Mouse (Mus musculus): Measurements from ENCODE around the gene Fam160a1. TPM values are rescaled to one million over a fixed set of nuclear protein-coding genes. Genes with fewer than 3 reads are reported as not detected.

Fam160a1 gene
- polyA plus RNA-seq, 1 experiment from 2014 or later, result 8.9 TPM

DNA sequence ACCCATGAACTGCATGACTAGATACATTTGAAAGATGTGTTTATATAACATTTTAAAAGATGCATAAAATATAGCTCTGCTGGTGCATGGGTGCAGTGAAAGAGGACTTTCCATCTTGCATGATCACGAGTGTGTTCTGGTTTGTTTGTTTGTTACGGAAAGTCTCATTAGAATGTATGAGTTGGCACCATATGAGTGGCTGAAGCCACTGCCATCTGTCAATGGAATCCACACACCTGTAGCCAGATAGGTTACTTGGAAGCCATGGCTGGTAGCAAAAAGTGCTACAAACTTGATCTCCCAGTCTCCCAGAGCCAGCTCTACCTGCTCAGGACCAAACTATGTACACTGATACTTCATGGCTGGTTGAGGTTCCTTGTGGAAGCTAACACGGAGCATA is 161.6 kb downstream of the Fam160a1 start:
- H3K4me3 ChIP-seq (ENCODE audit: low read depth, low read length), result no peak overlapping the region
- WGBS, result 94% methylated on average over 3 of the region's 3 CpGs
- H3K27ac ChIP-seq (replicated peaks), result no peak overlapping the region
- no peaks in the 10 kb centered on the region for H3K9me3 ChIP-seq (ENCODE audit: control insufficient read depth, low read length)
- H3K4me2 ChIP-seq (replicated peaks; ENCODE audit: low read depth), result no peak overlapping the region
- no peaks in the 10 kb centered on the region for H3K27me3 ChIP-seq (ENCODE audit: control insufficient read depth, insufficient read depth, low read length)
- no peak overlapping the region for H3K9ac ChIP-seq (ENCODE audit: low read length)
- no peak for DNase-seq (ENCODE audit: low spot score)
- no peak for TF ChIP-seq EP300 (optimal IDR thresholded peaks at IDR 0.05)
- TF ChIP-seq CTCF (IDR thresholded peaks at IDR 0.05; ENCODE audit: low read depth), result no peak
- H3K36me3 ChIP-seq (ENCODE audit: control insufficient read depth, insufficient read depth, low read length), result no peaks in the 10 kb centered on the region
- no peak for ATAC-seq (ENCODE audit: low FRiP score, low TSS enrichment)
- H3K4me1 ChIP-seq (replicated peaks; ENCODE audit: control insufficient read depth, insufficient read depth), result no peaks in the 10 kb centered on the region

DNA sequence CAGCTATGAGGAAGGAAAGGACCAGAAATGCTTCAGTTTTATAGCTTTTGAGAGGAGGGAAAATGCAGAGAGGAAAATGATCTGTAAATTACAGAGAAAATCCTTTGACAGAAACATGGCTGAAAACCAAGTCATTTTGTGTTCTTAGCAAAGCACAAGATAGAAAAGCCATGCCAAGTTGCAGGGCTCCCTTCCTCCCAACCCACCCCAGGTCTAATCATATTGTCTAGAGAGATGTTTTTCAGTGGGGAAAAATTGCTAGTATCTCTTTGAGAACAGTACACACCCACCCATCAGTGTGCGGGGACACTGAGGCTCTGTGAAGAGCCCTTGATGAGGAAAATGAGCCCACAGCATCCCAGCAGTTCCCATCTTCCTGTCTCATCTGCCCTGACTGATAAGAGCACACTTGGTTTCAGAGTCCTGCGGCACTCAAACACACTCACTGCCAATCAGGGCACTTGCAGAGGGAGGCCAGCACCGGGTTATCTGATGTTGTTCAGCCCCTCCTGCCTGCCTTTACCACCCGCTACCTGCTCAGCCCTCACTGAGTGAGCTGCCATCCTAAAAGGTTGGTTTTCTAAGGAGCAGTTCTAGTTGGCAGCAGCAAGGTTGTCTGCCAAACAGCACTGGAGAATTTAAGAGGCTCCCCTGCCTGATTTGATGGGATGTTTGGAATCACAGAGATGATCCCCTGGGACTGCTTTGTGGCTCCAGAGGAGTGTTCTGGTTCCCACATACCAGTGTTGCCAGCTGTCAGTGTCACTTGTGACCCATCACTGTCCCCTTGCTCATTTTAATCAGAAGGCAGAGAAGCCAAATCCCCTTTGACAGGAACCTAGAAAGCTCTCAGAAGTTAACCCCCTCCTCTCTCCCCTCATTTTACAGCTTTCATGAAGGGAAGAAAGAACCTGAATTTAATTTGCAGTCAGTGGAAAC is 164.1 kb downstream of the Fam160a1 start:
- no peaks in the 10 kb centered on the region for H3K4me1 ChIP-seq (replicated peaks; ENCODE audit: control insufficient read depth, insufficient read depth)
- TF ChIP-seq CTCF (IDR thresholded peaks at IDR 0.05; ENCODE audit: low read depth), result no peak
- TF ChIP-seq EP300 (optimal IDR thresholded peaks at IDR 0.05), result no peak
- H3K9ac ChIP-seq (ENCODE audit: low read length), result no peak overlapping the region
- no peak overlapping the region for H3K4me2 ChIP-seq (replicated peaks; ENCODE audit: low read depth)
- H3K9me3 ChIP-seq (ENCODE audit: control insufficient read depth, low read length), result no peaks in the 10 kb centered on the region
- no peaks in the 10 kb centered on the region for H3K27me3 ChIP-seq (ENCODE audit: control insufficient read depth, insufficient read depth, low read length)
- no peak overlapping the region for H3K27ac ChIP-seq (replicated peaks)
- WGBS, result 73% methylated on average over 4 of the region's 4 CpGs
- no peak for DNase-seq (ENCODE audit: low spot score)
- no peak overlapping the region for H3K4me3 ChIP-seq (ENCODE audit: low read depth, low read length)
- no peak for ATAC-seq (ENCODE audit: low FRiP score, low TSS enrichment)
- no peaks in the 10 kb centered on the region for H3K36me3 ChIP-seq (ENCODE audit: control insufficient read depth, insufficient read depth, low read length)

DNA sequence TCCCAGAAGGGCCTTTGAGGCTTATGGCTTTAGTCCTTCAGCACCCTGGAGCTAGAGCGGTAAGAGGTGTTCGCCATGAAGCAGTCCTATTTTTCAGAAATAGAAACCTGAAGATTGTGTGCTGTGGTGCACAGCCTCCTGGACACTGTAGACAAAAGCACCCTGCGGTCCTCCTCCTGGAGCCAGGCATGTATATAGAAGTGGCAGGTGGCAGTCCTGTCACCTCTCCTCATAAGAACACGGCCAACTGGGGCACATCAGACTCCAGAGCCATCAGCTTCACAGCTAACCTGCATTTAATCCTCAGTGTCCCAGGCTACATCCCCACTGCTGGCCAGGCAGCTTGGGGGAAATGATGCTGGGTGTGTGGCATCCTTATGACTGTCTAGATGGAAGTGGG is 167.9 kb downstream of the Fam160a1 start:
- Histone ChIP-seq H3K27ac (replicated peaks) (no peak overlapping the region), H3K36me3 (ENCODE audit: control insufficient read depth, insufficient read depth, low read length) (no peaks in the 10 kb centered on the region), H3K4me2 (replicated peaks; ENCODE audit: low read depth) (no peak overlapping the region), H3K9me3 (ENCODE audit: control insufficient read depth, low read length) (no peaks in the 10 kb centered on the region), H3K4me1 (replicated peaks; ENCODE audit: control insufficient read depth, insufficient read depth) (no peaks in the 10 kb centered on the region), H3K27me3 (ENCODE audit: control insufficient read depth, insufficient read depth, low read length) (no peaks in the 10 kb centered on the region), H3K9ac (ENCODE audit: low read length) (no peak overlapping the region), H3K4me3 (ENCODE audit: low read depth, low read length) (no peak overlapping the region)
- 95% methylated on average over 4 of the region's 4 CpGs for WGBS
- ATAC-seq (ENCODE audit: low FRiP score, low TSS enrichment) (no peak), DNase-seq (ENCODE audit: low spot score) (no peak)
- TF ChIP-seq EP300 (optimal IDR thresholded peaks at IDR 0.05) (no peak), CTCF (IDR thresholded peaks at IDR 0.05; ENCODE audit: low read depth) (no peak)

DNA sequence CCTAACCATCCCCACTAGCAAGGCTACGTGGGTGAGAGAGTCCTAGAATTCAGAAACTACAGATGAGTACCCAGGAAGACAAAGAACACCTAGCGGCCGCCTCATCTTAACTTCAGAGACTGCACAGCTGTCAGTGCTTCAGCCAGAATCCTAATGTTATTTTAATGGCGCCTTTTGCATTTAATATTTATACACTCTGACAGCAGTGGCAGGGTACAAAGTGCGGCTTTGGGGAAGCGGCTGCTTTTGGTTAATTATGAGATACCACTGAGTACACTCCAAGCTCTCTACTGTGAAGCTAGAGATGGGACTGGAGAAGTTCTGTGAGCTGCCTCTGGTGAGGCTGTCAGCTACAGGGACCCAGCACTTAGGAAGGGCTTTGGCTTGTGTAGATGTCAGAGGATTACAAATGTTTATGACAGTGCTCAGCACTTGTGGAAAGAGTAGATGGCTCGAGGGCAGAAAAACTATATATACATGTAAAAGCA is 171.5 kb downstream of the Fam160a1 start:
- Histone ChIP-seq H3K36me3 (ENCODE audit: control insufficient read depth, insufficient read depth, low read length) (no peaks in the 10 kb centered on the region), H3K27ac (replicated peaks) (peak overlapping the region; percentile 13; the same call in 1 of the 2 replicates), H3K4me3 (ENCODE audit: low read depth, low read length) (no peak overlapping the region), H3K4me2 (replicated peaks; ENCODE audit: low read depth) (no peak overlapping the region), H3K4me1 (replicated peaks; ENCODE audit: control insufficient read depth, insufficient read depth) (no peaks in the 10 kb centered on the region), H3K9ac (ENCODE audit: low read length) (no peak overlapping the region), H3K27me3 (ENCODE audit: control insufficient read depth, insufficient read depth, low read length) (no peaks in the 10 kb centered on the region), H3K9me3 (ENCODE audit: control insufficient read depth, low read length) (no peaks in the 10 kb centered on the region)
- WGBS, result 58% methylated on average over 7 of the region's 7 CpGs
- TF ChIP-seq EP300 (optimal IDR thresholded peaks at IDR 0.05) (no peak), CTCF (IDR thresholded peaks at IDR 0.05; ENCODE audit: low read depth) (no peak)
- ATAC-seq (ENCODE audit: low FRiP score, low TSS enrichment) (no peak), DNase-seq (ENCODE audit: low spot score) (no peak)

DNA sequence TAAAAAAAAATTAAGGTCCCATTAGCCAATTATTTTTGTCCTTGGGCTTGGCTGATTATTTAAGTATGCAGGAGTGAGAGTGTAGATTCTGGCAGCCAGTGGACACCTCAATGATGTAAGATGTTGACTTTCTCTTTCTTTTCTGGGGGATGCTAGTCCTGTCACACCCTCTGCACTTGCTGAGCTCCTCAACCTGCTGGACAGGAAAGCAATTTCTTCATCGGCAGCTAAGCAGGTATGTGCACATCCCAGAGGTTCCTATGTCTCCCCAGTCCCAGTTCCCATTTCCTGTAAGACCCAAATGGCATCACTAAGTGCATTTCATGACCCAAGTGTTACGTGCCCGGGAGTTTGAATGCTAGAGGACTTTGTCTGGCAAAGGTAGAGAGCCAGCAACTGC is 172.3 kb downstream of the Fam160a1 start:
- WGBS, result 87% methylated on average over 3 of the region's 3 CpGs
- Histone ChIP-seq H3K9me3 (ENCODE audit: control insufficient read depth, low read length) (no peaks in the 10 kb centered on the region), H3K27ac (replicated peaks) (no peak overlapping the region; the same call in 1 of the 2 replicates), H3K36me3 (ENCODE audit: control insufficient read depth, insufficient read depth, low read length) (no peaks in the 10 kb centered on the region), H3K4me3 (ENCODE audit: low read depth, low read length) (no peak overlapping the region), H3K4me1 (replicated peaks; ENCODE audit: control insufficient read depth, insufficient read depth) (no peaks in the 10 kb centered on the region), H3K27me3 (ENCODE audit: control insufficient read depth, insufficient read depth, low read length) (no peaks in the 10 kb centered on the region), H3K4me2 (replicated peaks; ENCODE audit: low read depth) (no peak overlapping the region), H3K9ac (ENCODE audit: low read length) (no peak overlapping the region)
- DNase-seq (ENCODE audit: low spot score), result no peak
- TF ChIP-seq CTCF (IDR thresholded peaks at IDR 0.05; ENCODE audit: low read depth), result no peak
- TF ChIP-seq EP300 (optimal IDR thresholded peaks at IDR 0.05), result peak; percentile 69
- ATAC-seq (ENCODE audit: low FRiP score, low TSS enrichment), result no peak

DNA sequence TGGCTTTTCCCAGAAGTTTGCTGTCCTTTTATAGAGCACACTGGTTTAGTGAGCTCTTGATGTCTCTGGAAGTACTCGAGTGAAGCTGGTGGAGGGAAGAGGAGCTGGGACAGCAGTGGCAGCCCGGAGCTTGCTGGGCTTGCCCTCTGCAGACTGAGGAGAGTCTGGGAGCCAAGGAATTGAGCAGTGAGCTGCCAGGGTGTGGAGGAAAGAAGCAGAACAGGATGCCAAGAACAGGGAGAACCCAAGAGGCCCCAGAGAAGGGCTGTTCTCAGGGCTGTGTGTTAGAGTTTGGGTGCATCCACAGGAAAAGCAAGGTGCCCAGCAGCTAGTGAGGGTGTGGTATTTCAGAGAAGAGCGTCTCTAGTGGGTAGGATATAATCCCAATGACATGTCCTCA is 175.3 kb downstream of the Fam160a1 start:
- Histone ChIP-seq H3K27ac (replicated peaks) (peak overlapping the region; percentile 49), H3K9ac (ENCODE audit: low read length) (no peak overlapping the region), H3K9me3 (ENCODE audit: control insufficient read depth, low read length) (no peaks in the 10 kb centered on the region), H3K4me2 (replicated peaks; ENCODE audit: low read depth) (no peak overlapping the region), H3K27me3 (ENCODE audit: control insufficient read depth, insufficient read depth, low read length) (no peaks in the 10 kb centered on the region), H3K36me3 (ENCODE audit: control insufficient read depth, insufficient read depth, low read length) (no peaks in the 10 kb centered on the region), H3K4me1 (replicated peaks; ENCODE audit: control insufficient read depth, insufficient read depth) (no peaks in the 10 kb centered on the region), H3K4me3 (ENCODE audit: low read depth, low read length) (no peak overlapping the region)
- TF ChIP-seq CTCF (IDR thresholded peaks at IDR 0.05; ENCODE audit: low read depth) (0 out of 2 replicates have a peak, but pooled peaks have one; percentile 2), EP300 (optimal IDR thresholded peaks at IDR 0.05) (no peak)
- ATAC-seq (ENCODE audit: low FRiP score, low TSS enrichment) (no peak; the same call in 1 of the 2 replicates), DNase-seq (ENCODE audit: low spot score) (no peak)
- 64% methylated on average over 3 of the region's 3 CpGs for WGBS
